Mouse (Mus musculus): Measurements from ENCODE around the gene Uqcrc1. TPM values are rescaled to one million over a fixed set of nuclear protein-coding genes. Genes with fewer than 3 reads are reported as not detected.

The Uqcrc1 gene
- total RNA-seq, 1 experiment from 2014 or later, result 589 TPM

GRCm38 (mm10) chr9:108985710-108986109 lies 49.3 kb downstream of the Uqcrc1 start, which contains the start of gene Ucn2:
Ucn2 (plus strand) TSS chr9:108986010.
- DNase-seq, result no peak

- DNase-seq, result peak; percentile 24
Measured at GRCm38 (mm10) chr9:108987704-108988350, 51.4 kb downstream of the Uqcrc1 start.

GRCm38 (mm10) chr9:108989802-108990461 lies 53.5 kb downstream of the Uqcrc1 start:
- no peak for DNase-seq

DNA sequence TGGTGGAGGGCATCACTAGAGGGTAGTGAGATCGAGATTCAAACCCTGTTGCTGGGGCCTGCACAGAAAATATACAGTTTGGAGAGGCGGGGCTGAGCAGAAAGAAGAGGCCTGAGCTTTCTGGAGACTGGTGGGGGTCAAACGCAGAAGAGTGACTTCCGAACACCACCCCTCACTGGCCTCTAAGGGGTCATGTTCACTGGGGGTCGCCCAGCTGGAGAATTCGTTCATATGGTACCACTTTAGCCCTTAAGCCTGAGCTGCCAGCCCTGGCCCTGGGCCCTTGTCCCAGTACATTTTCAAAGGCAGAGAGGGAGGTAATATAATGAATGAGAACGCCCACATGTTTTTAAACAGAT lies 54.0 kb downstream of the Uqcrc1 start:
- no peak for DNase-seq

- DNase-seq, result peak; percentile 88
Measured at GRCm38 (mm10) chr9:108991428-108992084, 55.1 kb downstream of the Uqcrc1 start, which contains the start of gene Pfkfb4. Pfkfb4 (plus strand) TSS chr9:108991778.

DNA sequence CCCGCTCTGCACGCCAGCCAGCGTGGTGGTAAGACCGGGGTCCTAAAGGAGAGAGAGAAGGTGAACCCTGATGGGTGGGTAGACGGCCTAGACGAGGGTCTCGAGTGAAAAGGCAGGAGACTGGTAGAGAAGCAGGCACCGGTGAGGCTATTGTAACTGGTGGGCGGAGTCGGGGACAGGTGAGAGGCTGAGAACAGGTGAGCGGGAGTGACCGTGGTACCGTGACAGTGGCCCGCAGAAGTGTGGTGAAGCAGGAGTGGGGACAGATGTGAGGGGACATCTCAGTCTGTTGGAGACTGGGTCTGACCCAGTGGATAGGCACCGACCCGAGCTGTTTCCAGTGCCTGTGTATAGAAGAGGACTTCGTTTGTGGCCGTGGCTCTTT lies 55.6 kb downstream of the Uqcrc1 start:
- DNase-seq, result peak; percentile 22

- no peak for DNase-seq
Measured at GRCm38 (mm10) chr9:108992620-108993361, 56.4 kb downstream of the Uqcrc1 start.

DNA sequence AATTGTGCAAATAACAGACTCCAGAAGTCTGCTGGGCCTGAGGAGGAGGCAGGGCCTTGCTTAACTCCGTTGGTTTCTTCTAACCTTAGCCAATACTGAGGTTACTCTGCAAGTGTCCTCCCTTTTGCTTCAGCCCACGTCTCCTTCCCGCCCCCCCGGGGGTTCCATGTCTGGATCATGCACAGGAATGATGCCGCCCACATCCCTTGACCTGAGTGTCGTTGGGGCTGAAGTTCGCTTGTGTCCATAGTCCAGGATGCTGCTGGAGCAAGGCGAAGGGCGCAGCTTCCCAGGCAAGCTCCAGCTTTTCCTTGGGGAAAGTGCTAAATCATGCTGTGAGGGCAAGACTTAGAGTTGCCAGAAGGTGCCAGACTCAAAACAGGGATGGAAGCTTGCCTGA lies 60.0 kb downstream of the Uqcrc1 start:
- no peak for DNase-seq

DNA sequence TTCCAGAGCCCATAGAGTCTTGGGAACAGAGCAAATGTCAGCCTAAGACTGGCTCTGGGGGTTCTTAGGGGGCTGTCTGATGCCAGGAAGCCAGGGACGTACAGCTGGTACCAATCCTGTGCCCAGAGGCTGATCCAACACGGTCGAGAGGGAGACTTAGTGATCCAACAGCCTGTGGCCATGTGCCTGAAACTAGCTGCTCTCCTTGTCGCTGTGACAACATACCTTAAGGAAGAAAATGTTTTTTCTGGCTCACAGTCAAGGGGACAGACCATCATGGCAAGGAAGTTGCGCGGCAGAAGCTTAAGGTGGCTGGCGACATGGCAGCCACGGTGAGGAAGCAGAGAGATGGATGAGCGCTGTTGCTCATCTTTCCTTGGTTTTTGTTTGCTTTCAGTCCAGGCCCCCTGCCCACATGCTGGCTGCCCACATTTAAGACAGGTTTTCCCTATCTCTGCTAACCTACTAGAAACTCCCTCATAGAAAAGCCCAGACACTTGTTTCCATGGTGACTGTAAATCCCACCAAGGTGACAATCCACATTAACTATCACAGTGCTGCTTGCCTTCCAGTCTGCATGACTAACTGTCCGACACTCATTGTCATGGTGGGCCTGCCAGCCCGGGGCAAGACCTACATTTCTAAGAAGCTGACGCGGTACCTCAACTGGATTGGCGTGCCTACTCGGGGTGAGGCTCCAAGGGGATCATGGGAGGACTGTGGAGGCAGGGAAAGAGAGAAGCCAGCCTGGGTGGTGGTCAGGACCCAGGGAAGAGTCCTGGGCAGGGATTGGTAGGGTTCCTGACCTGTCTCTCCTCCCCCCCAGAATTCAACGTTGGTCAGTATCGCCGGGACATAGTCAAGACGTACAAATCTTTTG lies 62.1 kb downstream of the Uqcrc1 start:
- DNase-seq, result no peak

GRCm38 (mm10) chr9:108999167-108999526 lies 62.7 kb downstream of the Uqcrc1 start:
- DNase-seq, result no peak

Small RNA genes within 50 kb of the gene (microRNA-seq; reads per million reads assigned to microRNA genes)
- gene Mir711, result 0 reads per million in 2 experiments

Other genes with a start within 250 kb of the Uqcrc1 start
- 29.3 and 30.7 TPM in 2 replicates for gene Prkar2a, start 247.3 kb upstream of the Uqcrc1 start, total RNA-seq (2021)
- gene Ip6k2, start 152.8 kb upstream of the Uqcrc1 start, total RNA-seq (2021), result 79.3 and 92.7 TPM in 2 replicates
- gene Nckipsd, start 128.3 kb upstream of the Uqcrc1 start, total RNA-seq (2021), result 7.3 and 10.6 TPM in 2 replicates
- gene Celsr3, start 110.3 kb upstream of the Uqcrc1 start, total RNA-seq (2021), result 4.2 and 5.5 TPM in 2 replicates
- gene Slc26a6, start 83.3 kb upstream of the Uqcrc1 start, total RNA-seq (2021), result 10.3 and 16.4 TPM in 2 replicates
- gene Tmem89, start 22.0 kb upstream of the Uqcrc1 start, total RNA-seq (2021), result not detected in 2 replicates
- gene Col7a1, start 17.0 kb downstream of the Uqcrc1 start, total RNA-seq (2021), result 3.5 and 6.3 TPM in 2 replicates
- gene Ucn2, start 49.4 kb downstream of the Uqcrc1 start, total RNA-seq (2021), result 0.82 TPM in 1 of 2 replicates, not detected in the other
- gene Pfkfb4, start 55.1 kb downstream of the Uqcrc1 start, total RNA-seq (2021), result 4.5 and 6.5 TPM in 2 replicates
- gene Shisa5, start 101.9 kb downstream of the Uqcrc1 start, total RNA-seq (2021), result 119 TPM in 2 replicates
- 18.8 and 23.3 TPM in 2 replicates for gene Trex1, start 123.1 kb downstream of the Uqcrc1 start, total RNA-seq (2021)
- 18.1 and 20.5 TPM in 2 replicates for gene Atrip, start 137.5 kb downstream of the Uqcrc1 start, total RNA-seq (2021)
- gene Ccdc51, start 145.9 kb downstream of the Uqcrc1 start, total RNA-seq (2021), result 15.7 and 21.0 TPM in 2 replicates
- gene Tma7, start 146.0 kb downstream of the Uqcrc1 start, total RNA-seq (2021), result 370 and 418 TPM in 2 replicates
- gene Plxnb1, start 158.8 kb downstream of the Uqcrc1 start, total RNA-seq (2021), result 122 and 223 TPM in 2 replicates
- not detected in 2 replicates for gene Fbxw21, start 225.4 kb downstream of the Uqcrc1 start, total RNA-seq (2021)